Mouse (Mus musculus) ES-Bruce4 (cell line): ENCODE data around the gene Map3k7cl. TPM values are rescaled to one million over a fixed set of nuclear protein-coding genes. Genes with fewer than 3 reads are reported as not detected.

ENCODE experiments used
- H3K27ac ChIP-seq: 2 replicates; pipeline ENCODE4 v1.5.1; 2012; ENCODE audit warnings: low read length, inconsistent platforms; ENCODE audit not compliant: insufficient read depth
- H3K27me3 ChIP-seq: 2 replicates; pipeline ENCODE4 v1.6.1; 2012; ENCODE audit warnings: mild to moderate bottlenecking, low read length, inconsistent platforms; ENCODE audit not compliant: control insufficient read depth, poor library complexity, insufficient read depth, severe bottlenecking
- H3K36me3 ChIP-seq: 2 replicates; pipeline ENCODE4 v1.6.1; 2012; ENCODE audit warnings: inconsistent platforms, mild to moderate bottlenecking, low read length, moderate library complexity; ENCODE audit not compliant: control insufficient read depth, poor library complexity, insufficient read depth, severe bottlenecking
- H3K4me1 ChIP-seq: one replicate; pipeline ENCODE4 v1.8.1; 2011; ENCODE audit warnings: low read length; ENCODE audit not compliant: control insufficient read depth, insufficient read depth
- H3K4me3 ChIP-seq: 2 replicates; pipeline ENCODE4 v1.5.1; 2011; ENCODE audit warnings: low read depth, mild to moderate bottlenecking, low read length
- H3K9ac ChIP-seq: 2 replicates; pipeline ENCODE4 v1.6.1; 2012; ENCODE audit warnings: low read depth, mild to moderate bottlenecking, inconsistent platforms; ENCODE audit not compliant: poor library complexity, severe bottlenecking
- H3K9me3 ChIP-seq: replicated peaks from 2 replicates; pipeline ENCODE4 v1.6.1; 2012; ENCODE audit warnings: mild to moderate bottlenecking, low read length, inconsistent platforms; ENCODE audit not compliant: control insufficient read depth, poor library complexity, insufficient read depth, severe bottlenecking
- CTCF ChIP-seq: IDR thresholded peaks from one replicate; pipeline ENCODE4 v1.8.1; 2011; ENCODE audit warnings: low read depth, low read length
- EP300 ChIP-seq: IDR thresholded peaks from 2 replicates; pipeline ENCODE4 v1.6.1; 2011; ENCODE audit warnings: low read depth, low read length; ENCODE audit not compliant: insufficient read depth
- POLR2A ChIP-seq: IDR thresholded peaks from one replicate; pipeline ENCODE4 v1.8.1; 2011; ENCODE audit warnings: low read length; ENCODE audit not compliant: insufficient read depth
- polyA plus RNA-seq: library from polyadenylated mRNA; stranded (reverse); fragments of >200 nt; gene quantifications from 2 replicates; pipeline ENCODE4 v1.2.4, GENCODE M21; 2011; ENCODE audit warnings: low read depth; ENCODE audit not compliant: missing spikeins, insufficient read depth, insufficient read length

Map3k7cl gene
- polyA plus RNA-seq, 1 experiment: not detected

GRCm38 (mm10) chr16:87634709-87635108, 81.6 kb downstream of the Map3k7cl start:
- Histone ChIP-seq H3K4me1 (no peaks in the 10 kb centered on the region), H3K36me3 (no peaks in the 10 kb centered on the region), H3K9me3 (no peaks in the 10 kb centered on the region), H3K4me3 (no peak overlapping the region), H3K9ac (no peak overlapping the region), H3K27me3 (no peaks in the 10 kb centered on the region), H3K27ac (no peak overlapping the region)
- TF ChIP-seq POLR2A (no peak), CTCF (no peak), EP300 (no peak)

- Histone ChIP-seq H3K9ac (no peak overlapping the region), H3K9me3 (no peaks in the 10 kb centered on the region), H3K27me3 (no peaks in the 10 kb centered on the region)
These were observed 82.2 kb downstream of the Map3k7cl start for GRCm38 (mm10) chr16:87635213-87635755.

GRCm38 (mm10) chr16:87635841-87636240, 82.7 kb downstream of the Map3k7cl start:
- no peak overlapping the region for H3K4me3 ChIP-seq
- TF ChIP-seq POLR2A (no peak), EP300 (no peak), CTCF (no peak)

More at GRCm38 (mm10) chr16:87635213-87635755, 82.2 kb downstream of the Map3k7cl start:
- H3K4me3 ChIP-seq: no peak overlapping the region
- TF ChIP-seq CTCF (no peak), EP300 (no peak), POLR2A (no peak)
- H3K27ac ChIP-seq: no peak overlapping the region
- no peaks in the 10 kb centered on the region for H3K36me3 ChIP-seq
- no peaks in the 10 kb centered on the region for H3K4me1 ChIP-seq

GRCm38 (mm10) chr16:87638098-87638497, 85.0 kb downstream of the Map3k7cl start:
- H3K4me1 ChIP-seq: no peaks in the 10 kb centered on the region
- H3K4me3 ChIP-seq: no peak overlapping the region
- TF ChIP-seq CTCF (no peak), POLR2A (no peak)
- no peak overlapping the region for H3K9ac ChIP-seq
- H3K36me3 ChIP-seq: no peaks in the 10 kb centered on the region
- H3K27me3 ChIP-seq: no peaks in the 10 kb centered on the region
- no peaks in the 10 kb centered on the region for H3K9me3 ChIP-seq
- no peak overlapping the region for H3K27ac ChIP-seq

More at GRCm38 (mm10) chr16:87635841-87636240, 82.7 kb downstream of the Map3k7cl start:
- Histone ChIP-seq H3K4me1 (no peaks in the 10 kb centered on the region), H3K36me3 (no peaks in the 10 kb centered on the region), H3K9me3 (no peaks in the 10 kb centered on the region), H3K27ac (no peak overlapping the region), H3K27me3 (no peaks in the 10 kb centered on the region), H3K9ac (no peak overlapping the region)

GRCm38 (mm10) chr16:87642234-87642633, 89.1 kb downstream of the Map3k7cl start:
- H3K9me3 ChIP-seq: no peaks in the 10 kb centered on the region

GRCm38 (mm10) chr16:87644111-87644770, 91.1 kb downstream of the Map3k7cl start:
- Histone ChIP-seq H3K9me3 (no peaks in the 10 kb centered on the region), H3K4me1 (no peaks in the 10 kb centered on the region), H3K36me3 (no peaks in the 10 kb centered on the region), H3K4me3 (no peak overlapping the region), H3K27ac (no peak overlapping the region), H3K9ac (no peak overlapping the region), H3K27me3 (no peaks in the 10 kb centered on the region)
- no peak for TF ChIP-seq POLR2A
- no peak for TF ChIP-seq EP300
- no peak for TF ChIP-seq CTCF

More at GRCm38 (mm10) chr16:87642234-87642633, 89.1 kb downstream of the Map3k7cl start:
- Histone ChIP-seq H3K36me3 (no peaks in the 10 kb centered on the region), H3K27me3 (no peaks in the 10 kb centered on the region), H3K4me1 (no peaks in the 10 kb centered on the region), H3K4me3 (no peak overlapping the region), H3K9ac (no peak overlapping the region), H3K27ac (no peak overlapping the region)
- no peak for TF ChIP-seq CTCF
- no peak for TF ChIP-seq POLR2A
- TF ChIP-seq EP300: no peak

Other genes with a start within 250 kb of the Map3k7cl start
- 11.2 TPM in 2 replicates for gene N6amt1, start 199.1 kb upstream of the Map3k7cl start, polyA plus RNA-seq
- 29.0 and 29.9 TPM in 2 replicates for gene Ltn1, start 120.7 kb upstream of the Map3k7cl start, polyA plus RNA-seq
- 4.3 and 6.6 TPM in 2 replicates for gene Rwdd2b, start 112.8 kb upstream of the Map3k7cl start, polyA plus RNA-seq
- 48.6 and 50.4 TPM in 2 replicates for gene Usp16, start 98.6 kb upstream of the Map3k7cl start, polyA plus RNA-seq
- gene Cct8, start 57.5 kb upstream of the Map3k7cl start, polyA plus RNA-seq: 653 and 655 TPM in 2 replicates
- 25.5 and 27.4 TPM in 2 replicates for gene Bach1, start 145.6 kb downstream of the Map3k7cl start, polyA plus RNA-seq